Mouse (Mus musculus): ENCODE results near the gene Sgsh. TPM values are rescaled to one million over a fixed set of nuclear protein-coding genes. Genes with fewer than 3 reads are reported as not detected.
A peak's percentile ranks its signal among the peaks of the same experiment; 100 is the strongest.

The Sgsh gene
- polyA plus RNA-seq, 1 experiment = 17.3 TPM

GRCm38 (mm10) chr11:119314252-119314936, 40.9 kb downstream of the Sgsh start:
- no peak for TF ChIP-seq POLR2A (IDR thresholded peaks at IDR 0.05; ENCODE audit: low read depth, low read length)
- no peak for TF ChIP-seq CTCF (IDR thresholded peaks at IDR 0.05; ENCODE audit: borderline replicate concordance, insufficient read depth, low read length)
- H3K27ac ChIP-seq (ENCODE audit: insufficient read depth, low read length) = no peak overlapping the region
- H3K4me1 ChIP-seq (ENCODE audit: control insufficient read depth, insufficient read depth, low read length) = no peaks in the 10 kb centered on the region
- H3K4me3 ChIP-seq (ENCODE audit: insufficient read depth, low read length) = no peak overlapping the region

GRCm38 (mm10) chr11:119310621-119311020, 44.7 kb downstream of the Sgsh start:
- H3K27ac ChIP-seq (ENCODE audit: insufficient read depth, low read length) = no peak overlapping the region
- H3K4me3 ChIP-seq (ENCODE audit: insufficient read depth, low read length) = no peak overlapping the region
- H3K4me1 ChIP-seq (ENCODE audit: control insufficient read depth, insufficient read depth, low read length) = no peaks in the 10 kb centered on the region
- TF ChIP-seq POLR2A (IDR thresholded peaks at IDR 0.05; ENCODE audit: low read depth, low read length) (no peak), CTCF (IDR thresholded peaks at IDR 0.05; ENCODE audit: borderline replicate concordance, insufficient read depth, low read length) (no peak)

GRCm38 (mm10) chr11:119307916-119308315, 47.4 kb downstream of the Sgsh start:
- Histone ChIP-seq H3K4me1 (ENCODE audit: control insufficient read depth, insufficient read depth, low read length) (no peaks in the 10 kb centered on the region), H3K4me3 (ENCODE audit: insufficient read depth, low read length) (no peak overlapping the region), H3K27ac (ENCODE audit: insufficient read depth, low read length) (no peak overlapping the region)
- TF ChIP-seq POLR2A (IDR thresholded peaks at IDR 0.05; ENCODE audit: low read depth, low read length) (no peak), CTCF (IDR thresholded peaks at IDR 0.05; ENCODE audit: borderline replicate concordance, insufficient read depth, low read length) (no peak)

- Histone ChIP-seq H3K4me1 (ENCODE audit: control insufficient read depth, insufficient read depth, low read length) (no peaks in the 10 kb centered on the region), H3K27ac (ENCODE audit: insufficient read depth, low read length) (no peak within 1 kb of the TSS), H3K4me3 (ENCODE audit: insufficient read depth, low read length) (no peak within 1 kb of the TSS)
- TF ChIP-seq POLR2A (IDR thresholded peaks at IDR 0.05; ENCODE audit: low read depth, low read length) = no peak
- no peak for TF ChIP-seq CTCF (IDR thresholded peaks at IDR 0.05; ENCODE audit: borderline replicate concordance, insufficient read depth, low read length)
These were observed 47.8 kb downstream of the Sgsh start, which contains the start of gene Card14 for GRCm38 (mm10) chr11:119307658-119307867. TSS of gene Card14 (plus strand) at chr11:119307768.

- no peak for TF ChIP-seq CTCF (IDR thresholded peaks at IDR 0.05; ENCODE audit: borderline replicate concordance, insufficient read depth, low read length)
- Histone ChIP-seq H3K27ac (ENCODE audit: insufficient read depth, low read length) (no peak overlapping the region), H3K4me1 (ENCODE audit: control insufficient read depth, insufficient read depth, low read length) (no peaks in the 10 kb centered on the region), H3K4me3 (ENCODE audit: insufficient read depth, low read length) (no peak overlapping the region)
These were observed 48.3 kb downstream of the Sgsh start for GRCm38 (mm10) chr11:119306762-119307657.

- TF ChIP-seq CTCF (IDR thresholded peaks at IDR 0.05; ENCODE audit: borderline replicate concordance, insufficient read depth, low read length) (peak; percentile 68), POLR2A (IDR thresholded peaks at IDR 0.05; ENCODE audit: low read depth, low read length) (no peak)
- no peak overlapping the region for H3K4me3 ChIP-seq (ENCODE audit: insufficient read depth, low read length)
- H3K27ac ChIP-seq (ENCODE audit: insufficient read depth, low read length) = no peak overlapping the region
- 0 out of 2 replicates have a peak, but pooled peaks cover 2% of the 10 kb centered on the region for H3K4me1 ChIP-seq (ENCODE audit: control insufficient read depth, insufficient read depth, low read length)
These were observed 50.2 kb downstream of the Sgsh start for GRCm38 (mm10) chr11:119304904-119305712.

GRCm38 (mm10) chr11:119300986-119301385, 54.4 kb downstream of the Sgsh start:
- Histone ChIP-seq H3K4me3 (ENCODE audit: insufficient read depth, low read length) (no peak overlapping the region), H3K27ac (ENCODE audit: insufficient read depth, low read length) (no peak overlapping the region), H3K4me1 (ENCODE audit: control insufficient read depth, insufficient read depth, low read length) (0 out of 2 replicates have a peak, but pooled peaks cover 2% of the 10 kb centered on the region)

GRCm38 (mm10) chr11:119300246-119300935, 54.9 kb downstream of the Sgsh start:
- no peak for TF ChIP-seq POLR2A (IDR thresholded peaks at IDR 0.05; ENCODE audit: low read depth, low read length)
- TF ChIP-seq CTCF (IDR thresholded peaks at IDR 0.05; ENCODE audit: borderline replicate concordance, insufficient read depth, low read length) = no peak
- Histone ChIP-seq H3K4me3 (ENCODE audit: insufficient read depth, low read length) (peak overlapping the region; percentile 99), H3K27ac (ENCODE audit: insufficient read depth, low read length) (peak overlapping the region; percentile 83), H3K4me1 (ENCODE audit: control insufficient read depth, insufficient read depth, low read length) (0 out of 2 replicates have a peak, but pooled peaks cover 2% of the 10 kb centered on the region)

More at GRCm38 (mm10) chr11:119300986-119301385, 54.4 kb downstream of the Sgsh start:
- TF ChIP-seq POLR2A (IDR thresholded peaks at IDR 0.05; ENCODE audit: low read depth, low read length) (no peak), CTCF (IDR thresholded peaks at IDR 0.05; ENCODE audit: borderline replicate concordance, insufficient read depth, low read length) (no peak)
